Mouse (Mus musculus) brain, embryonic 14.5 days (tissue): ENCODE data around the gene Cbfa2t3. TPM values are rescaled to one million over a fixed set of nuclear protein-coding genes. Genes with fewer than 3 reads are reported as not detected.

ENCODE experiments used
- DNase-seq: peaks from one replicate; pipeline ENCODE4 v3.0.0-alpha.2; 2011; ENCODE audit warnings: low read depth
- CTCF ChIP-seq: fragments of 200-500 bp; IDR thresholded peaks from 2 replicates; pipeline ENCODE4 v1.5.1; 2012; ENCODE audit warnings: inconsistent platforms, mild to moderate bottlenecking, moderate library complexity, borderline replicate concordance; ENCODE audit not compliant: insufficient read depth, insufficient read length; ENCODE audit errors: extremely low read depth
- POLR2A ChIP-seq: fragments of 200-500 bp; IDR thresholded peaks from 2 replicates; pipeline ENCODE4 v1.6.1; 2012; ENCODE audit warnings: mild to moderate bottlenecking, inconsistent platforms, borderline replicate concordance; ENCODE audit not compliant: poor library complexity, insufficient read depth, insufficient read length, severe bottlenecking; ENCODE audit errors: extremely low read depth
- polyA plus RNA-seq: library from polyadenylated mRNA; depleted of rRNA; stranded (reverse); fragments of >200 nt; gene quantifications from 2 replicates; pipeline ENCODE4 v1.2.3, GENCODE M21; 2012

The Cbfa2t3 gene
- polyA plus RNA-seq, 1 experiment = 30.2 TPM

DNA sequence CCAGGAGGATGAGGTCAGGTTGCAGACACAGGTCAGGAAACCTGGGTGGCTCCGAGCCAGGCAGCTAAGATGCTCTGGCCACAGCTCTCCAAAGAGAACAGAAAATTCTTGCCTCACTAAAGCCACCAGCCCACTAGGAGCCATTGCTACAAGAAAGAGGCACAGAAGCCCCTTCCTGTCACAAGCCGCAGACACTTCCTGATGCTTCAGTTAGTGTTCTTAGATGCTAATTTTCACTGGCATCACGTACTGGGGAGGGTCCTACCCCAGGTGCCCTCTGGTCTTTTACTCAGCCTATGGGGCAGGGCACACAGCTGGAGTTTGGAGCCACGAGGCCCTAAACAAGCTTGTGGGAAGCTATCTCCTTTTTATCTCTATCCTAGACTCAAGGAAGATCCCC, 102.9 kb downstream of the Cbfa2t3 start:
- TF ChIP-seq POLR2A (no peak), CTCF (no peak)

DNA sequence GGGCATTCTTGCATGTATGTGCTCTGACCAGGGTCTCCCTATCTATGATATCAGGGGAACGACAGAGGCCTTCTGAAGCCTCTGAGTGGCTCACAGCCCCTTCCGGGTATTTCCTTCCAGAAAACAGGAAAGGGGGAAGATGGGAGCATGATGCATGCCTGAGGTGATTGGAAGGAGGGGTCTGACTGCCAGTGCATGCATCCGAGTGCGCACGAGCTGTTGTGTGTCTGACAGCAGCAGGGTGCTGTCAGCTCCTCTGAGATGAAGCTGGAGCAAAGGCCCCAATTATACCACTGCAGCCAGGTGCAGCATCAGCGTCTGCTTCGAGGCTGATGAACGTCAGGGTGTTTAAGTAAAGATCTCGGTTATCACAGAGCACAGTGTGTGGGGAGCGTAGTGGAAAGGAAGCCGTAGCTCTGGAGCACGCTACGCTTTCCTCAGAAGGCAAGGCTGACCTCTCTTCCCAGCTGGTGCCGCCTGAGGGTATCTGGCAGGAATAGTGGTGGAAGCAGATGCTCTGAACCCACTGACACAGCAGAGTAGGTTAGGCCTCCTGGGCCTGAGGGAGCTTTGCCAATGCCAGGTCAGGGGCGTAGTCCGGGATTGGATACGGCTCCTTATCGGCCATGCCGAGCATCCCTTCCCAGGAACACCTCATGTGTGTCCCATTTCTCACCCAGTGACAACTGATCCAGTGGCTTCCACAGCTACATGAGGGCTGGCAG, 105.0 kb downstream of the Cbfa2t3 start:
- DNase-seq = peak; percentile 50
- TF ChIP-seq CTCF (no peak), POLR2A (no peak)

More for the DNA sequence above, 102.9 kb downstream of the Cbfa2t3 start:
- no peak for DNase-seq

DNA sequence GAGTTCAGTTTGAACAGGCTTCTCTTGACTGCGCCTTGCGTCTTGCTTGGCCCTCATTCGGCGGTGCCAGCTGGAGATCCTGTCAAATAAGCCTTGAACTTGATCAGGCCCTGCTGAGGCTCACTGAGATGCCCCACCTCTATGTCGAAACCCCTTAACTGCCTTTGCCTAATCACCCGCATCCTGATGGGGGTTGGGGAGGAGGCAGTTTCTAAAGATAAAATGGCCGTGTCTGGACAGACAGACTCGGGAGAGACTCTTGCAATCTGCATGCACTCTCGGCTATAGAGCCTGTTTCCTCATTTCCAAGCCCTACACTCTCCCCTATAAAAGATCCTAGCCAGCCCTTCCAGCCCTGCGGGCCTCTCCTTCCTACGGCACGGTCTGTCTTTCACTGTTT, 105.7 kb downstream of the Cbfa2t3 start:
- TF ChIP-seq CTCF (no peak), POLR2A (no peak)
- DNase-seq = no peak

DNA sequence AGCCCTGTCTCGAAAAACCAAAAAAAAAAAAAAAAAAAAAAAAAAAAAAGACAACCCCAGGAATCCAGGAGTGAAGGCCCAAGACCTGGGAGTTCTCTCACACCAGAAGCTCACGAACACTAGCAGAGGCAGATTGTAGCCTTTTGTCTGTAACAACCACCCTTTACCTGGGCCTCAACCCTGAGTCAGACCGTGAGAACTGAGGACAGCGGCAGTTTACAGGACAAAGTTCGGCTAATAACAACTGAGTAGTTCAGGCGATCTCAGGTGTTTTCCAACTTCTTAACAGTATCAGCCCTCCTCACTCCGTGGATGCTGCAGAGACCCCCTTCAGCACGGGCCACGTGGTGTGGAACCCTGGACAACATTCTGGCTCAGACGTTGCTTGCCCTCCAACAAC, 112.2 kb downstream of the Cbfa2t3 start:
- TF ChIP-seq POLR2A = no peak
- TF ChIP-seq CTCF = no peak
- DNase-seq = no peak

DNA sequence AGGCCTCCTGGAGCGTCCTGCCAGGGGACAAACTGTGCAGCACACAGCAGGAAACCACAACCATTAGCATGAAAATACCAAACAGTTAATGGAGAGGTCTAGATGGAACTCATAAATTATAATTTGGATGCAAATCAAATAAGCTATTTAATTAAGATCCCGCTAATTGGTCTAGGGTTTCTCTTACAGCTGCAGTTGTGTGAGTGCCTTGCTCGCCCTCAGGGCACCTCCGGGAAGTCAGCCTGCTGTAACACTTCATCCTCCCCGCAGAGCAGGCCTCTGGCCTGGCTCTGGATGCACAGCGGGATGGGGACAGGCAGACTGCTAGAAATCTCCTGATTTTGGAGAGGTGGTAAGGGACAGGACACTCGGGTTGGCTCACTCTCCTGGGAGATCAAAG, 112.7 kb downstream of the Cbfa2t3 start:
- TF ChIP-seq CTCF = no peak
- no peak for TF ChIP-seq POLR2A
- peak; percentile 65 for DNase-seq

DNA sequence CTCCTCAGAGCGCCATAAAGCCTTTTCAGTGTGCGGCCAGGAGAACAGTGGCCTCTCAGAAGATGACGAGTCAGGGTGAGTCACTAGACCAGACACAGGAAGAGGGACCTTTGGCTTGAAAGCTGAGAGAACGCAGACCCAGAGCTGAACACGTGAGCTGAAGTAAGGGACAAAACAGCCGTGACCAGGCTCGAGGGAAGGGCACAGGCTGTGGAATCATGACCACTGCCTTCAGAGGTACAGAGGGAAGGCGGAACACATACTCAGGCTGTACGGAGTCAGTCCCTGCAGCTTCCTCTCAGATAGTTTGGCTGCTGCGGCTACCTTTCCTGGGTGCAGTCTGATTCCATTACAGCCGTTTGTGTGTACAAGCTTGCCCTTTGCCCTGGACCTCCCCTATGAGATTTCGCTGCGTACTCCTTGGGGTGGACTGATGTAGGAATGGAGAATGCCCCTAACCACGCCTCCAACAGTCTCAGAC, 113.5 kb downstream of the Cbfa2t3 start:
- TF ChIP-seq POLR2A = no peak
- no peak for TF ChIP-seq CTCF
- DNase-seq = no peak

DNA sequence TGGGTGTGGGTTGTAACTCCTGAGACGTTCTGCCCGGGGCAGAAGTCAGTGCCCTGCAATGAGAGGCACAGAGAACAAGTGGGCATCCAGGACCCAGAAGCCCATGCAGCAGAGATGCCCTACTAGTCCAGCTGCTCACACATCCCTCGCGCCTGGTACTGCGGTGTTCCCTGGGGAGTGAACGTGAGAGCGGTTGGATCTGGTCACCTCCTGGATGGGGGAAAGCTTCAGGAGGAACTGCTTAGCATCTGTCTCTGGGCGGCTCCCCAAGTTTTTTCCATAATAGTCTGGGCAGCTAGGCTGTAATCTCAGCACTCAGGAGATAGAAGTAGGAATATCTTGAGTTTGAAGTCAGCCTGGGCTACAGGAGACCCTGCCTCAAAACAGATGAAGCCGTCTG, 113.9 kb downstream of the Cbfa2t3 start:
- no peak for DNase-seq

DNA sequence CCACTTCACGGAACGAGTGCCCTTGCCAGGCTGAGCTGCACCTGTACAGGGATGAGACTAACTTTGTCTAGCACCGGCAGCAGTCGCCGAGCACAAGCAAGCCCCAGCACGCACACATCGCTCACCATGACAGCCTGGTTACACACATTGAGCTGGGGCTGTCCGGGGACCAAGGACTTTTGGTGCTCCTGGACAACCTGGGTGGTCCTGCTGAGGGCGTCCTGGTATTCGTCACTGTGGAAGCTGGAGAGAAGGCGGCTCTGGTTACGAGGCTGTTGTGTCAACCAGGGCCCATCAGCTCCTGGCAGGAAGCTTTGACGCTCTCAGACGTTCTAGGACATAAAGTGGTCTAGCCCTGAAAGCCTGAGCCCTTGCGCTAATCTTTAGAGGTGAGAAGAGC, 118.0 kb downstream of the Cbfa2t3 start:
- DNase-seq = no peak
- TF ChIP-seq POLR2A (no peak), CTCF (no peak)

More for the DNA sequence above, 113.9 kb downstream of the Cbfa2t3 start:
- TF ChIP-seq POLR2A (no peak), CTCF (no peak)

DNA sequence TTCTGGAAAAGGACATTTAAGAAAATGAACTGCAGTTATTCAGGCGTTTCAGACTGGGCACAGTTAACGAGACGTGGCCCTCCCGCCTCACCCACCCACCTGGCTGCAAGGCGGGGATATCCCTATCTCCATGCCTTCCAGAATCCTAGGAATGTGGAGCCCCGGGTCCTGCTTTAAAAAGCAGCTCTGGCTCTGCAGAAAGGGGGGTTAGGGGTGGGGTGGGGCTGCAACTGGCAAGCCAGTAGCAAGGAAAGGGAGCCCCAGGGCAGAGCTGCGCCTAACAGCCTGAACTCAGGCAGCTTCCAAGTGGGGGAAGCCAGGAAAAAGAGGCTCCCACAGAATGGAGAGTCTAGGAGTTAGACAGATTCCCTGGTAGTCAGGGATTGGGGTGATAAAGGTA, 119.7 kb downstream of the Cbfa2t3 start:
- TF ChIP-seq POLR2A = no peak
- no peak for TF ChIP-seq CTCF
- DNase-seq = no peak

DNA sequence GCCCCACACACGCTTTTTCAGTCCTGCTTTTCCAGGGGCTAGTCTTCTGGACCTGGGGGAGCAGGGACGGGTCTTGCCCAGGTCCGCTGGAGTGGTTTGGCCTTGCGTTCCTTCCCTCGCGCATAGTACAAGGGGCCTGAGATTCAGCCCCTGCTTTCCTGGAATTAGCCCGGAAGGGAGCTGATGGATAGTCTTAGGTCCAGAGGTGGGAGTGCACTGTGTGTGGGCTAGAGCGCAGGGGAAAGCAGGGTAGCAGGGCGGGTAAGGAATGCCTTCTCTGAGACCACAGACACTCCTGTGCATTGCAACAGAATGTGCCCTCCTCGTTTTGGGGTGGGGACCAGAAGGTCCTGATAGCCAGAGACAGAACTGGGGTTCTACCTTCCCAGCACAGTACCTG, 121.8 kb downstream of the Cbfa2t3 start:
- TF ChIP-seq POLR2A = no peak
- TF ChIP-seq CTCF = no peak
- DNase-seq = no peak

DNA sequence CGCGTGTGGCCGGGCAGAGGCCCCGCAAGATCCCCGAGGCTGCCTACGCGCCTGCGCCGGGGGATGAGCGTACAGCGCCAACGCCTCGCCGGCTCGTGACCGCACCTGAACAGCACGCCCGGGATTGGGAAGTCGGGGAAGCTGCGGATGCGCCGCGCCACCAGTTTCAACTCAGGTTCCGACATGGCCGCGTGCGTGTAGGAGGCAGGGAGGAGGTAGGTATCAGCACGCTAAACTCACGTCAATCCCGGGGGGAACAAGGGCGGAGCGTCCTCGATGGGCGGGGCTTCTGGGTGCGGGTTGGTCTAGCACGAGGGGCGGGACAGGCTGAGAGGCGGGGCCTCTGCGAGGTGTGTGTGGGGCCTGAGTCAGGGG, 122.3 kb downstream of the Cbfa2t3 start, which contains the start of gene Aprt:
Aprt (minus strand) TSS at position 262 of the 375 bp plus-strand sequence.
- 0 out of 2 replicates have a peak, but pooled peaks have one; percentile 24 for TF ChIP-seq POLR2A
- TF ChIP-seq CTCF = no peak

More for the DNA sequence above, 122.3 kb downstream of the Cbfa2t3 start, which contains the start of gene Aprt:
- DNase-seq = peak; percentile 95
